Mouse (Mus musculus) stomach, embryonic 16.5 days (tissue): ENCODE data around the gene Clpsl2. TPM values are rescaled to one million over a fixed set of nuclear protein-coding genes. Genes with fewer than 3 reads are reported as not detected.

Experiments used
- ATAC-seq: fragments of 200-750 bp; cut with Nextera tagmentation; 2 replicates; pipeline ENCODE4 v1.8.0; 2017; ENCODE audit warnings: moderate number of reproducible peaks, moderate TSS enrichment; ENCODE audit not compliant: insufficient read depth, low FRiP score
- H3K27ac ChIP-seq: fragments of 300-500 bp; sonication (generic); 2 replicates; pipeline ENCODE4 v1.5.1; 2014; ENCODE audit warnings: low read length
- H3K27me3 ChIP-seq: fragments of 300-500 bp; sonication (generic); 2 replicates; pipeline ENCODE4 v1.6.1; 2014; ENCODE audit warnings: low read length, control low read depth, mixed read lengths; ENCODE audit not compliant: control insufficient read depth, insufficient read depth
- H3K36me3 ChIP-seq: fragments of 300-500 bp; sonication (generic); 2 replicates; pipeline ENCODE4 v1.6.1; 2014; ENCODE audit warnings: low read length; ENCODE audit not compliant: control insufficient read depth, insufficient read depth
- H3K4me1 ChIP-seq: fragments of 300-500 bp; sonication (generic); 2 replicates; pipeline ENCODE4 v1.6.1; 2014; ENCODE audit warnings: low read length, control low read depth, mixed read lengths; ENCODE audit not compliant: control insufficient read depth, insufficient read depth
- H3K4me2 ChIP-seq: fragments of 300-500 bp; sonication (generic); 2 replicates; pipeline ENCODE4 v1.6.1; 2014; ENCODE audit warnings: low read depth, low read length, mixed read lengths
- H3K4me3 ChIP-seq: fragments of 300-500 bp; sonication (generic); replicated peaks from 2 replicates; pipeline ENCODE4 v1.5.1; 2014; ENCODE audit warnings: mild to moderate bottlenecking, low read length
- H3K9ac ChIP-seq: fragments of 300-500 bp; sonication (generic); 2 replicates; pipeline ENCODE4 v1.6.1; 2014; ENCODE audit warnings: low read length
- H3K9me3 ChIP-seq: fragments of 300-500 bp; sonication (generic); replicated peaks from 2 replicates; pipeline ENCODE4 v1.6.1; 2016; ENCODE audit warnings: low read length, control low read depth; ENCODE audit not compliant: control insufficient read depth
- WGBS: fragments of 180-500 bp; shearing (Covaris S2); extraction: QIAGEN DNeasy Blood & Tissue Kit; methylation state at CpG from one replicate; pipeline ENCODE4 v1.1.7; 2014; 5-methylcytosine and 5-hydroxymethylcytosine counted together
- polyA plus RNA-seq: library from polyadenylated mRNA; unstranded; fragments of >200 nt; fragmentation: Nextera tagmentation; extraction: Ambion mirVana; gene quantifications from 2 replicates; pipeline ENCODE4 v1.2.1, GENCODE M21; 2015

The Clpsl2 gene
- polyA plus RNA-seq, 1 experiment from 2014 or later, result not detected

- H3K4me3 ChIP-seq, result no peak overlapping the region
- H3K9me3 ChIP-seq, result no peaks in the 10 kb centered on the region
- H3K27ac ChIP-seq, result no peak overlapping the region
- no peaks in the 10 kb centered on the region for H3K27me3 ChIP-seq
- H3K4me2 ChIP-seq, result no peak overlapping the region
- H3K9ac ChIP-seq, result no peak overlapping the region
- no peak for ATAC-seq
- peaks cover 7% of the 10 kb centered on the region; the same call in 1 of the 2 replicates for H3K4me1 ChIP-seq
- no peaks in the 10 kb centered on the region for H3K36me3 ChIP-seq
Measured at GRCm38 (mm10) chr17:28565181-28565580, 16.0 kb downstream of the Clpsl2 start.

- H3K4me3 ChIP-seq, result no peak overlapping the region
- H3K27ac ChIP-seq, result no peak overlapping the region
- no peaks in the 10 kb centered on the region for H3K4me1 ChIP-seq
- no peaks in the 10 kb centered on the region for H3K27me3 ChIP-seq
- no peaks in the 10 kb centered on the region for H3K9me3 ChIP-seq
- no peak for ATAC-seq
- no peaks in the 10 kb centered on the region for H3K36me3 ChIP-seq
- H3K4me2 ChIP-seq, result no peak overlapping the region
- WGBS, result 40% methylated on average over 3 of the region's 3 CpGs
- H3K9ac ChIP-seq, result no peak overlapping the region
Measured at GRCm38 (mm10) chr17:28567541-28567940, 18.3 kb downstream of the Clpsl2 start.

- no peaks in the 10 kb centered on the region for H3K36me3 ChIP-seq
- no peak overlapping the region for H3K4me2 ChIP-seq
- no peak overlapping the region for H3K4me3 ChIP-seq
- no peaks in the 10 kb centered on the region for H3K9me3 ChIP-seq
- no peak overlapping the region for H3K27ac ChIP-seq
- no peak for ATAC-seq
- no peak overlapping the region for H3K9ac ChIP-seq
- 67% methylated on average over 3 of the region's 3 CpGs for WGBS
- no peaks in the 10 kb centered on the region for H3K27me3 ChIP-seq
- H3K4me1 ChIP-seq, result peaks cover 4% of the 10 kb centered on the region
Measured at GRCm38 (mm10) chr17:28571868-28572267, 22.7 kb downstream of the Clpsl2 start.

GRCm38 (mm10) chr17:28572521-28572920 is 23.3 kb downstream of the Clpsl2 start:
- Histone ChIP-seq H3K9me3 (no peaks in the 10 kb centered on the region), H3K27me3 (no peaks in the 10 kb centered on the region), H3K4me3 (no peak overlapping the region), H3K9ac (no peak overlapping the region), H3K27ac (no peak overlapping the region), H3K4me2 (no peak overlapping the region), H3K36me3 (no peaks in the 10 kb centered on the region), H3K4me1 (peaks cover 4% of the 10 kb centered on the region)
- 71% methylated on average over 7 of the region's 7 CpGs for WGBS
- ATAC-seq, result no peak

- H3K9me3 ChIP-seq, result no peaks in the 10 kb centered on the region
- H3K4me3 ChIP-seq, result no peak overlapping the region
- ATAC-seq, result no peak
- H3K27ac ChIP-seq, result no peak overlapping the region
- peaks cover 4% of the 10 kb centered on the region for H3K4me1 ChIP-seq
- no peaks in the 10 kb centered on the region for H3K27me3 ChIP-seq
- WGBS, result 80% methylated on average over 6 of the region's 6 CpGs
- H3K36me3 ChIP-seq, result no peaks in the 10 kb centered on the region
- no peak overlapping the region for H3K4me2 ChIP-seq
- no peak overlapping the region for H3K9ac ChIP-seq
Measured at GRCm38 (mm10) chr17:28572941-28573340, 23.7 kb downstream of the Clpsl2 start.

GRCm38 (mm10) chr17:28575244-28576125 is 26.3 kb downstream of the Clpsl2 start, which contains the start of gene Lhfpl5:
Gene Lhfpl5 (plus strand): TSS chr17:28575641.
- Histone ChIP-seq H3K9ac (no peak within 1 kb of the TSS), H3K4me1 (peaks cover 4% of the 10 kb centered on the region), H3K4me3 (peak within 1 kb of the TSS; percentile 20), H3K36me3 (no peaks in the 10 kb centered on the region), H3K27me3 (no peaks in the 10 kb centered on the region), H3K27ac (no peak within 1 kb of the TSS), H3K9me3 (no peaks in the 10 kb centered on the region), H3K4me2 (peak within 1 kb of the TSS; percentile 44)
- 16% methylated on average over 45 of the region's 50 CpGs for WGBS
- ATAC-seq, result peak; percentile 80; the same call in 1 of the 2 replicates

- Histone ChIP-seq H3K27me3 (no peaks in the 10 kb centered on the region), H3K4me2 (no peak overlapping the region), H3K4me3 (no peak overlapping the region), H3K36me3 (no peaks in the 10 kb centered on the region), H3K4me1 (peaks cover 4% of the 10 kb centered on the region), H3K9me3 (no peaks in the 10 kb centered on the region), H3K27ac (no peak overlapping the region), H3K9ac (no peak overlapping the region)
- no peak; the same call in 1 of the 2 replicates for ATAC-seq
- 3% methylated on average over 9 of the region's 9 CpGs for WGBS
Measured at GRCm38 (mm10) chr17:28580396-28580795, 31.2 kb downstream of the Clpsl2 start.

- no peaks in the 10 kb centered on the region for H3K36me3 ChIP-seq
- no peak overlapping the region for H3K4me2 ChIP-seq
- H3K9ac ChIP-seq, result no peak overlapping the region
- no peak for ATAC-seq
- H3K4me3 ChIP-seq, result no peak overlapping the region
- H3K27me3 ChIP-seq, result no peaks in the 10 kb centered on the region
- no peaks in the 10 kb centered on the region for H3K4me1 ChIP-seq
- no peaks in the 10 kb centered on the region for H3K9me3 ChIP-seq
- 54% methylated on average over 2 of the region's 2 CpGs for WGBS
- H3K27ac ChIP-seq, result no peak overlapping the region
Measured at GRCm38 (mm10) chr17:28581056-28581455, 31.8 kb downstream of the Clpsl2 start.

GRCm38 (mm10) chr17:28586509-28586908 is 37.3 kb downstream of the Clpsl2 start:
- Histone ChIP-seq H3K4me1 (no peaks in the 10 kb centered on the region), H3K27ac (no peak overlapping the region), H3K27me3 (no peaks in the 10 kb centered on the region), H3K36me3 (peaks cover 25% of the 10 kb centered on the region), H3K9me3 (no peaks in the 10 kb centered on the region), H3K4me2 (no peak overlapping the region), H3K9ac (no peak overlapping the region), H3K4me3 (no peak overlapping the region)
- WGBS, result 74% methylated on average over 3 of the region's 3 CpGs
- no peak for ATAC-seq
